Mouse (Mus musculus) urinary bladder, adult 2 months (tissue): ENCODE measurements around the gene Plscr1. TPM values are rescaled to one million over a fixed set of nuclear protein-coding genes. Genes with fewer than 3 reads are reported as not detected.
A peak's percentile ranks its signal among the peaks of the same experiment; 100 is the strongest.

Experiments
- DNase-seq: peaks from one replicate; pipeline ENCODE4 v3.0.0; 2022; ENCODE audit warnings: low spot score
- polyA plus RNA-seq: library from polyadenylated mRNA; depleted of rRNA; stranded (reverse); fragments of >200 nt; gene quantifications from 2 replicates; pipeline ENCODE4 v1.2.3, GENCODE M21; 2012; rRNA removed

Gene Plscr1
- polyA plus RNA-seq, result 7.6 and 9.5 TPM in 2 replicates

GRCm38 (mm10) chr9:92249447-92249852, at the start of gene Plscr1:
Plscr1 (plus strand) TSS chr9:92249750.
- DNase-seq, result no peak

- DNase-seq, result no peak
These were observed 45.2 kb upstream of the Plscr1 start for GRCm38 (mm10) chr9:92204397-92204796.

GRCm38 (mm10) chr9:92207307-92207706, 42.2 kb upstream of the Plscr1 start:
- no peak for DNase-seq

- DNase-seq, result no peak
These were observed 41.8 kb upstream of the Plscr1 start for GRCm38 (mm10) chr9:92207757-92208156.

GRCm38 (mm10) chr9:92209850-92210249, 39.7 kb upstream of the Plscr1 start:
- no peak for DNase-seq

- no peak for DNase-seq
These were observed 39.1 kb upstream of the Plscr1 start for GRCm38 (mm10) chr9:92210386-92210967.

GRCm38 (mm10) chr9:92211048-92211447, 38.5 kb upstream of the Plscr1 start:
- no peak for DNase-seq

GRCm38 (mm10) chr9:92217484-92217883, 32.1 kb upstream of the Plscr1 start:
- no peak for DNase-seq

- no peak for DNase-seq
These were observed 31.7 kb upstream of the Plscr1 start for GRCm38 (mm10) chr9:92217896-92218295.

- no peak for DNase-seq
These were observed 29.4 kb upstream of the Plscr1 start for GRCm38 (mm10) chr9:92220151-92220550.

GRCm38 (mm10) chr9:92221480-92221879, 28.1 kb upstream of the Plscr1 start:
- no peak for DNase-seq

- DNase-seq, result no peak
These were observed 24.8 kb upstream of the Plscr1 start for GRCm38 (mm10) chr9:92224598-92225231.

- no peak for DNase-seq
These were observed 23.4 kb upstream of the Plscr1 start for GRCm38 (mm10) chr9:92226127-92226655.

- DNase-seq, result no peak
These were observed 22.8 kb upstream of the Plscr1 start for GRCm38 (mm10) chr9:92226795-92227194.

GRCm38 (mm10) chr9:92228867-92229832, 20.4 kb upstream of the Plscr1 start:
- no peak for DNase-seq

GRCm38 (mm10) chr9:92229833-92230205, 19.7 kb upstream of the Plscr1 start:
- DNase-seq, result no peak

- no peak for DNase-seq
These were observed 14.6 kb upstream of the Plscr1 start for GRCm38 (mm10) chr9:92234901-92235458.

- DNase-seq, result no peak
These were observed 640 bp upstream of the Plscr1 start for GRCm38 (mm10) chr9:92248773-92249446.

- DNase-seq, result peak; percentile 35
These were observed 630 bp downstream of the Plscr1 start for GRCm38 (mm10) chr9:92249987-92250772.

- DNase-seq, result no peak
These were observed 3.2 kb downstream of the Plscr1 start for GRCm38 (mm10) chr9:92252718-92253117.
